In genomic region chr19:6047899-6048166, GRCm38 (mm10) we compare ENCODE assay signal across 8 mouse cellular contexts. TPM values are rescaled to one million over a fixed set of nuclear protein-coding genes. Genes with fewer than 3 reads are reported as not detected.
DNase-seq lines count a peak whose midpoint lies in the region; ATAC-seq lines count a peak whose summit lies in the region.

No protein-coding gene starts in this region.

- peak overlapping the region; percentile 89 for H3K9ac ChIP-seq in lung, embryonic 15.5 days
- peak overlapping the region; percentile 86 for H3K9ac ChIP-seq in embryonic facial prominence, embryonic 15.5 days
- peak overlapping the region; percentile 94 for H3K9ac ChIP-seq in intestine, embryonic 16.5 days (ENCODE audit: low read depth, low read length)
- peak overlapping the region; percentile 90; the same call in 1 of the 2 replicates for H3K9ac ChIP-seq in neural tube, embryonic 14.5 days (replicated peaks; ENCODE audit: low read depth, low read length)

- H3K36me3 ChIP-seq in lung, embryonic 15.5 days = peaks cover 48% of the 10 kb centered on the region
- H3K36me3 ChIP-seq in embryonic facial prominence, embryonic 15.5 days = peaks cover 48% of the 10 kb centered on the region
- H3K36me3 ChIP-seq in intestine, embryonic 16.5 days (ENCODE audit: control insufficient read depth, insufficient read depth, low read length) = peaks cover 38% of the 10 kb centered on the region
- H3K36me3 ChIP-seq in neural tube, embryonic 14.5 days (ENCODE audit: control insufficient read depth, insufficient read depth, low read length) = peaks cover 46% of the 10 kb centered on the region

- 73% methylated on average over 8 of the region's 8 CpGs for WGBS in lung, embryonic 15.5 days
- 77% methylated on average over 8 of the region's 8 CpGs for WGBS in embryonic facial prominence, embryonic 15.5 days
- 84% methylated on average over 8 of the region's 8 CpGs for WGBS in intestine, embryonic 16.5 days
- WGBS in neural tube, embryonic 14.5 days = 86% methylated on average over 8 of the region's 8 CpGs

- no peak for ATAC-seq in lung, embryonic 15.5 days (ENCODE audit: borderline replicate concordance, extremely low read depth, low FRiP score, low TSS enrichment)
- ATAC-seq in embryonic facial prominence, embryonic 15.5 days (ENCODE audit: insufficient number of reproducible peaks, low FRiP score, low TSS enrichment, low read depth) = no peak
- no peak for ATAC-seq in intestine, embryonic 16.5 days
- ATAC-seq in neural tube, embryonic 14.5 days (ENCODE audit: low read depth) = no peak

- H3K4me3 ChIP-seq in lung, embryonic 15.5 days = peak overlapping the region; percentile 92
- H3K4me3 ChIP-seq in embryonic facial prominence, embryonic 15.5 days (replicated peaks) = peak overlapping the region; percentile 96
- peak overlapping the region; percentile 80 for H3K4me3 ChIP-seq in intestine, embryonic 16.5 days (ENCODE audit: low read length)
- H3K4me3 ChIP-seq in neural tube, embryonic 14.5 days (ENCODE audit: low read depth, low read length) = peak overlapping the region; percentile 84

- peak overlapping the region; percentile 93 for H3K4me2 ChIP-seq in lung, embryonic 15.5 days
- peak overlapping the region; percentile 84 for H3K4me2 ChIP-seq in embryonic facial prominence, embryonic 15.5 days (replicated peaks)
- peak overlapping the region; percentile 77 for H3K4me2 ChIP-seq in intestine, embryonic 16.5 days (ENCODE audit: low read depth, low read length)
- peak overlapping the region; percentile 70 for H3K4me2 ChIP-seq in neural tube, embryonic 14.5 days (ENCODE audit: low read depth, low read length)

- peaks cover 25% of the 10 kb centered on the region for H3K4me1 ChIP-seq in lung, embryonic 15.5 days
- H3K4me1 ChIP-seq in embryonic facial prominence, embryonic 15.5 days = peaks cover 20% of the 10 kb centered on the region
- H3K4me1 ChIP-seq in intestine, embryonic 16.5 days (ENCODE audit: control insufficient read depth, insufficient read depth, low read length) = peaks cover 12% of the 10 kb centered on the region
- peaks cover 18% of the 10 kb centered on the region for H3K4me1 ChIP-seq in neural tube, embryonic 14.5 days (ENCODE audit: control insufficient read depth, insufficient read depth, low read length)

- H3K27me3 ChIP-seq in lung, embryonic 15.5 days = no peaks in the 10 kb centered on the region
- no peaks in the 10 kb centered on the region for H3K27me3 ChIP-seq in embryonic facial prominence, embryonic 15.5 days
- H3K27me3 ChIP-seq in intestine, embryonic 16.5 days (replicated peaks; ENCODE audit: control insufficient read depth, insufficient read depth, low read length) = no peaks in the 10 kb centered on the region
- no peaks in the 10 kb centered on the region for H3K27me3 ChIP-seq in neural tube, embryonic 14.5 days (ENCODE audit: control insufficient read depth, insufficient read depth, low read length)

- DNase-seq in lung, postnatal 14 days = no peak
- no peak for DNase-seq in adrenal gland, adult 8-10 months
- DNase-seq in right cerebral cortex, postnatal 25 days = no peak
- DNase-seq in gastrocnemius, postnatal 25 days = no peak

- H3K9me3 ChIP-seq in lung, embryonic 15.5 days = no peaks in the 10 kb centered on the region
- no peaks in the 10 kb centered on the region for H3K9me3 ChIP-seq in embryonic facial prominence, embryonic 15.5 days (replicated peaks)
- H3K9me3 ChIP-seq in intestine, embryonic 16.5 days (ENCODE audit: control insufficient read depth, low read length) = no peaks in the 10 kb centered on the region
- H3K9me3 ChIP-seq in neural tube, embryonic 14.5 days (ENCODE audit: control insufficient read depth, low read length) = no peaks in the 10 kb centered on the region

- H3K27ac ChIP-seq in lung, embryonic 15.5 days = no peak overlapping the region
- H3K27ac ChIP-seq in embryonic facial prominence, embryonic 15.5 days (replicated peaks) = peak overlapping the region; percentile 100
- H3K27ac ChIP-seq in intestine, embryonic 16.5 days (ENCODE audit: low read length) = no peak overlapping the region
- H3K27ac ChIP-seq in neural tube, embryonic 14.5 days (ENCODE audit: low read depth, low read length) = no peak overlapping the region

RNA-seq across cellular contexts. Expression of gene Syvn1, which starts 1.5 kb away (rescaled TPM):
- polyA plus RNA-seq in lung, embryonic 15.5 days (2015; fragmentation: Nextera tagmentation; extraction: Ambion mirVana) = 24.3 and 25.8 TPM in 2 replicates
- 34.2 and 39.8 TPM in 2 replicates for polyA plus RNA-seq in embryonic facial prominence, embryonic 15.5 days (2015; fragmentation: Nextera tagmentation; extraction: Ambion mirVana)
- polyA plus RNA-seq in intestine, embryonic 16.5 days (2015; fragmentation: Nextera tagmentation; extraction: Ambion mirVana) = 29.1 and 36.4 TPM in 2 replicates
- polyA plus RNA-seq in neural tube, embryonic 14.5 days (2014; fragmentation: Nextera tagmentation; extraction: Ambion mirVana) = 29.3 and 35.3 TPM in 2 replicates
- total RNA-seq in adrenal gland, adult 8-10 months (2022) = 10 to 100 TPM; 59.6 to 78.9 (median 62.2) TPM
- total RNA-seq in gastrocnemius, postnatal 25 days (2021) = 10 to 100 TPM; 15.2 to 16.2 TPM

RNA-seq across cellular contexts. Expression of gene Mrpl49, which starts 9.8 kb away (rescaled TPM):
- polyA plus RNA-seq in lung, embryonic 15.5 days (2015; fragmentation: Nextera tagmentation; extraction: Ambion mirVana) = 75.8 and 76.2 TPM in 2 replicates
- polyA plus RNA-seq in embryonic facial prominence, embryonic 15.5 days (2015; fragmentation: Nextera tagmentation; extraction: Ambion mirVana) = 66.8 and 67.1 TPM in 2 replicates
- 71.4 and 79.5 TPM in 2 replicates for polyA plus RNA-seq in intestine, embryonic 16.5 days (2015; fragmentation: Nextera tagmentation; extraction: Ambion mirVana)
- 63.2 and 65.5 TPM in 2 replicates for polyA plus RNA-seq in neural tube, embryonic 14.5 days (2014; fragmentation: Nextera tagmentation; extraction: Ambion mirVana)
- total RNA-seq in adrenal gland, adult 8-10 months (2022) = 10 to 100 TPM; 52.0 to 61.8 (median 59.6) TPM
- 10 to 100 TPM; 27.2 to 29.2 TPM for total RNA-seq in gastrocnemius, postnatal 25 days (2021)

RNA-seq across cellular contexts. Expression of gene Fau, which starts 9.8 kb away (rescaled TPM):
- polyA plus RNA-seq in lung, embryonic 15.5 days (2015; fragmentation: Nextera tagmentation; extraction: Ambion mirVana) = 709 and 773 TPM in 2 replicates
- 809 and 853 TPM in 2 replicates for polyA plus RNA-seq in embryonic facial prominence, embryonic 15.5 days (2015; fragmentation: Nextera tagmentation; extraction: Ambion mirVana)
- polyA plus RNA-seq in intestine, embryonic 16.5 days (2015; fragmentation: Nextera tagmentation; extraction: Ambion mirVana) = 868 and 882 TPM in 2 replicates
- polyA plus RNA-seq in neural tube, embryonic 14.5 days (2014; fragmentation: Nextera tagmentation; extraction: Ambion mirVana) = 538 and 563 TPM in 2 replicates
- 1,000 to 10,000 TPM; 1,027 to 1,106 (median 1,086) TPM for total RNA-seq in adrenal gland, adult 8-10 months (2022)
- 100 to 1,000 TPM; 317 to 352 TPM for total RNA-seq in gastrocnemius, postnatal 25 days (2021)

RNA-seq across cellular contexts. Expression of gene Znhit2, which starts 13.2 kb away (rescaled TPM):
- polyA plus RNA-seq in lung, embryonic 15.5 days (2015; fragmentation: Nextera tagmentation; extraction: Ambion mirVana) = 33.5 and 33.8 TPM in 2 replicates
- 37.1 and 41.1 TPM in 2 replicates for polyA plus RNA-seq in embryonic facial prominence, embryonic 15.5 days (2015; fragmentation: Nextera tagmentation; extraction: Ambion mirVana)
- 27.6 and 29.9 TPM in 2 replicates for polyA plus RNA-seq in intestine, embryonic 16.5 days (2015; fragmentation: Nextera tagmentation; extraction: Ambion mirVana)
- polyA plus RNA-seq in neural tube, embryonic 14.5 days (2014; fragmentation: Nextera tagmentation; extraction: Ambion mirVana) = 34.3 and 34.8 TPM in 2 replicates
- total RNA-seq in adrenal gland, adult 8-10 months (2022) = 10 to 100 TPM; 31.6 to 43.1 (median 34.6) TPM
- total RNA-seq in gastrocnemius, postnatal 25 days (2021) = 1 to 10 TPM; 6.8 to 7.7 TPM

RNA-seq across cellular contexts. Expression of gene Tm7sf2, which starts 20.3 kb away (rescaled TPM):
- 10.4 and 13.9 TPM in 2 replicates for polyA plus RNA-seq in lung, embryonic 15.5 days (2015; fragmentation: Nextera tagmentation; extraction: Ambion mirVana)
- polyA plus RNA-seq in embryonic facial prominence, embryonic 15.5 days (2015; fragmentation: Nextera tagmentation; extraction: Ambion mirVana) = 21.7 and 24.6 TPM in 2 replicates
- polyA plus RNA-seq in intestine, embryonic 16.5 days (2015; fragmentation: Nextera tagmentation; extraction: Ambion mirVana) = 37.3 and 39.0 TPM in 2 replicates
- polyA plus RNA-seq in neural tube, embryonic 14.5 days (2014; fragmentation: Nextera tagmentation; extraction: Ambion mirVana) = 53.4 and 63.7 TPM in 2 replicates
- total RNA-seq in adrenal gland, adult 8-10 months (2022) = 10 to 100 TPM; 24.9 to 36.1 (median 27.2) TPM
- 1 to 10 TPM; 4.2 to 6.9 TPM for total RNA-seq in gastrocnemius, postnatal 25 days (2021)
